Mouse (Mus musculus): ENCODE measurements around the gene Flt1. TPM values are rescaled to one million over a fixed set of nuclear protein-coding genes. Genes with fewer than 3 reads are reported as not detected.

Flt1 gene
- polyA plus RNA-seq (2017; shearing (Covaris generic)) = 1 to 10 TPM in 1 of 2 experiments, under 1 TPM in 1; 0.17 to 2.2 TPM

DNA sequence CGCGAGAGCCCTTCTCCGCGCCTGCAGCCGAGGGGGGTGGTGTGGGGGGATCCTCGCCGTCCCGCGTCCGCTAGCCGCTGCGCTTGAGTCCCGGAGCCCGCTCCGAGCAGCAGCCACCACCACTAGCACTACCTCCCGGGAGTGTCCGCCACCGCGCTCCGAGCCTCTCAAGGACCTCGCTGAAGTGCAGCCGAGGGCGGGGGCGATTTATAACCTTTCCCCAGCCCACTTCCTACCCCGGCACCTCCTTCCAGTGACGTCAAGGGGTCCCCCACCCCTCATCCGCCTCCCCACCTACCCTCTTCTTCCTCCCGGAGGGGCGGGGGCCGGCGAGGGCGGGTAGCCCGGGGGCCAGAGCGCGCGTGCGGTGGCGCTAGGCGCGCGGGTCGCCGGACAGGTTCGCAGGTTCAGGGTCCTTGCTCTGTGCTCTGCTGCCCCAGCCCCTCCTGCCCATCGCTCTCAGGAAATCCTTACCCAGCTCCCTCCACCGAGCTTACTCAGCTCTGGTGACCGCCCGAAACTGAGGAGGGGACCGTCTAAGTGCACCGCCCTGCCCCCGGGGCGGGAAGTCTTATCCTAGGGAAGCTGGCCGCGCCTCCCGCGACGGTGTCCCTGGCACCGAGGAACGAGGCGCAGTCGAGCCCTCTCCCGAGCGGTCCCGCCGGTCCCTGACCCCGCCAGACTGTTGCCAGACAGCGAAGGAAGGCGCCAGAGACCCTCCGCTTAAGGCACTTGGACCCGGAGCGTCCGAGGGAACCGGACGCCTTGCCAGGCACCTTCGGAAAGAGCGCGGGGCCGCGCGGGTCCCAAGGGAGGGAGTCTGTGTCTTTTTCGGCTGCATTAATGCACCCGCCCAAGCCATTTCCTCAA is at the start of gene Flt1:
TSS of gene Flt1 (minus strand) at position 181 of the 870 bp plus-strand sequence.

Other genes with a start within 250 kb of the Flt1 start
- gene Pomp, start 134.4 kb upstream of the Flt1 start, polyA plus RNA-seq (2017; shearing (Covaris generic)) = 100 to 1,000 TPM; 317 to 357 TPM
- gene Slc46a3, start 168.8 kb upstream of the Flt1 start, polyA plus RNA-seq (2017; shearing (Covaris generic)) = 10 to 100 TPM; 25.5 to 27.2 TPM
- gene Mtus2, start 231.3 kb upstream of the Flt1 start, polyA plus RNA-seq (2017; shearing (Covaris generic)) = 1 to 10 TPM; 3.2 to 5.0 TPM